Mouse (Mus musculus): Measurements from ENCODE around the gene Asgr1. TPM values are rescaled to one million over a fixed set of nuclear protein-coding genes. Genes with fewer than 3 reads are reported as not detected.
"Not testable (repeated sequence)": the region's sequence is repeated elsewhere in the genome, so short reads cannot be mapped to it uniquely, and the experiment has no call there.

Gene Asgr1
- 1 to 10 TPM; 2.2 to 3.8 TPM for total RNA-seq (2021)
- long read RNA-seq, experiment 1, partial matches to known transcripts: 1 of 1 reads
- long read RNA-seq, experiment 1, other reads (novel, unspliced or antisense): 0 of 1 reads
- long read RNA-seq, experiment 2, partial matches to known transcripts: 0 of 1 reads
- long read RNA-seq, experiment 2, other reads (novel, unspliced or antisense): 1 of 1 reads

GRCm38 (mm10) chr11:70053898-70054570 lies at the start of gene Asgr1:
TSS of gene Asgr1 (plus strand) at chr11:70054085.
- DNase-seq (ENCODE audit: low spot score in 2 of 2): no peak

GRCm38 (mm10) chr11:70005521-70005920 lies 48.4 kb upstream of the Asgr1 start:
- no peak for DNase-seq (ENCODE audit: low spot score in 2 of 2)

- peak in 1 of 2 experiments; percentile 1 for DNase-seq (ENCODE audit: low spot score in 2 of 2)
Measured at GRCm38 (mm10) chr11:70010033-70010432, 43.9 kb upstream of the Asgr1 start.

DNA sequence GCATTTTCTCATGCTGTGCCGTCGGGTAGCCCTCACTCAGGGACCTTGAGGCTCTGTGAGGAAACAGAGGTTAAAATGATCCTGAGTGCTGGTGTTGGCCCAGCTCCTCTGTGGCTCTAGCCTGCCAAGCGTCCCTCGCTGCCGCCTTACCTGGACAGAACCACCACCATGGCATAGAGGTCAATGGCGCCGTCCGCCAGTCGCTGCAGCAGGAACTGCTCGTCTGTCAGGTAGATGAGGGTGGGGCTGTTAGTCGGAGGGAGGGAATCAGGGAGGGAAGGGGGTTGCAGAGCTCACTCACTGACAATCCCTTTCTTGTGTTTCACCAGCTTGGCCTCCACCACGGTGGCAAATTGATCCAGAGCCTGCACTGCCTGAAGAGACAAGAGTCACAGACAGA lies 43.3 kb upstream of the Asgr1 start:
- peak in 1 of 2 experiments; percentile 3 for DNase-seq (ENCODE audit: low spot score in 2 of 2)

DNA sequence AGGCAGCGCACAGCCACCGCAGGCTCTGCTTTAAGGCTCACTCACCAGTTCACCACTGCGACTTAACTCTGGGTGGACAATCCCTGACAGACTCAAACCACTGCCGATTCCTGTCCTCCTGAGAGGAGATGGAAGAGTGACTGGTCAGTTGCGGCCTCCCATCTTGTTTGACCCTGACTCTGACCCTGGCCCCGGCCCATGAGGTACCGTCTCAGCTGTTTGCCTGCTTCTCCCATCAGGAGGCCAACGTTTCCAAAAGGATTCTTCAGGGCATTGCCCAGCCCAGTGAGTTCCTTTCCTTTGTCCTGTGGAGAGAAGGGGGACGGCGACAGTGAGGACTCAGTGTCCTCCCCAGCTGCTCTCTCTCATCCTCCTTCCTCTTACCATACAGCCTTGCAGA lies 42.9 kb upstream of the Asgr1 start:
- DNase-seq (ENCODE audit: low spot score in 2 of 2): peak in 1 of 2 experiments; percentile 1

DNA sequence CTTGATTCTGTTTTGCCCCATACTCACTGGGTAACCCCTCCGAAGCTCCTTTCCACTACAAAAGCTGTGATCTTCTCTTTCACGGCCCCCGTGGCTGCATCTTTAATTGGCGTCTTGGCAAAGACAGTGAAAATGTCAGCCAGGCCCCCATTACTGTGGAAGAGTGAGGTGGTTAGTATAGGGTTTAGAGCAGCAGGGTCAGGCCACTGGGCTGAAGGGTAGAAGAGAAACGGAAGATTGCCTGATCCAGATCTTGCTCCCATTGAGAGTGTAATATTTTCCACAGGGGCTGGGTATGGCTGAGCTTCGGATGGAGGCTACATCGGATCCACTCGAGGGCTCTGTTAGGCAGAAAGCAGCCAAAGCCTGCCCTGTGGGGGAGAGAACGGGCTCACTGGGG lies 41.0 kb upstream of the Asgr1 start:
- no peak for DNase-seq (ENCODE audit: low spot score in 2 of 2)

- no peak for DNase-seq (ENCODE audit: low spot score in 2 of 2)
Measured at GRCm38 (mm10) chr11:70013408-70013807, 40.5 kb upstream of the Asgr1 start.

- no peak for DNase-seq (ENCODE audit: low spot score in 2 of 2)
Measured at GRCm38 (mm10) chr11:70014051-70014450, 39.8 kb upstream of the Asgr1 start.

- DNase-seq (ENCODE audit: low spot score in 2 of 2): peak; percentile 83 to 90
Measured at GRCm38 (mm10) chr11:70014880-70015558, 38.9 kb upstream of the Asgr1 start, which contains the start of gene Acadvl. TSS of gene Acadvl (minus strand) at chr11:70015411.

- DNase-seq (ENCODE audit: low spot score in 2 of 2): no peak
Measured at GRCm38 (mm10) chr11:70015677-70016076, 38.2 kb upstream of the Asgr1 start.

DNA sequence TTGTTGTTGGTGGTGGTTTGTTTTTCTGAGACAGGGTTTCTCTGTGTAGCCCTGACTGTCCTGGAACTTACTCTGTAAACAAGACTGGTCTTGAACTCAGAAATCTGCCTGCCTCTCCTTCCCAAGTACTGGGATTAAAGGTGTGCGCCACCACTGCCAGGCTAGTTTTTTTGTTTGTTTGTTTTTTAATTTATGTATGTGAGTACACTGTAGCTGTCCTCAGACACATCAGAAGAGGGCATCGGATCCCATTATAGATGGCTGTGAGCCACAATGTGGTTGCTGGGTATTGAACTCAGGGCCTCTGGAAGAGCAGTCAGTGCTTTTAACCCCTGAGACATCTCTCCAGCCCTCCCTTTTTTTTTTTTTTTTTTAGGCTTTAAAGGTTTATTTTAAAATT lies 37.7 kb upstream of the Asgr1 start:
- not testable (repeated sequence) for DNase-seq (ENCODE audit: low spot score in 2 of 2)

DNA sequence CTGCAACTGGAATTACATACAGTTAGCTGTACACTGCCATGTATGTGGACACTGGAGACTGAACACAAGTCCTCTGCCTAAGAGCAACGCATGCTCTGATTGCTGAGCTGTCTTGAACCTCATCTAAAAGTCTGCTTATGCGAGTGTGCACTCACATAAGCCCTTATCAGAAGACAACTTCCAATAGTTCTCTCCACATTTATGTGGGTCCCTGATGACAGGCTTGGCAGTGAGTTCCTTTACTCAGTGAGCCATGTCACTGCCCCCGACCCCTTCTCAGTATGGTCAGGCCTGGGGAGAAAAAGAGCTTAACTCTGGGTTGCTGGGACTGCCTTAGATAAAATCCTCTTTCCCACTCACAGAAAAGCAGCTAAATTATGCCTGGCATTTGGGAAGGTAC lies 37.2 kb upstream of the Asgr1 start, which contains the start of gene Dlg4:
Gene Dlg4 (plus strand): TSS at position 274 of the 400 bp plus-strand sequence.
- DNase-seq (ENCODE audit: low spot score in 2 of 2): no peak

DNA sequence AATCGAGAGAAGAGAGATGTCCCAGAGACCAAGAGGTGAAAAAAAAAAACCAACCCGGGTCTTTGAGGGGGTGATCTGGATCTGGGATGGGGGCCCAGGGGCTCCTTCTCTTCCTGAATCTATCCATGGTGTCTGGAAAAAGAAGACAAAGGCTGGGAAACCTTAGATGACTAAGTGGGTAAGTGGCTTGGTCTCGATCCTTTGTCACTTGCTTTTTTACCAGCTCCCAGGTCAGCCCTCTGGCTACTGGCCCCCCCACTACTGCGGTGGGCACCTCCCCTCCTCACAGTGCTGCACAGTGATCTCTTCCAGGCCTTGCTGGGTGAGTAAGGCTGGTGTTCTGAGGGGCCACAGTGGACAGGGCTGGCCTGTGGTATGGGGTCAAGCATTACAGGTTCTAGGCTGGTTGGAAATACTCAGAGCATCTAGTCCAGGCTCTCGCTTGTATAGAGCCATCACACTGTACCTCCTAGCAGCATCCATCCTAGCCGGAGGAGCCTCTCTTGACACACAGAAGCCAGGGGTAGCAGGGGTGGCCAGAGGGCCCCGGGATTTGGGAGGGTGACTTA lies 36.6 kb upstream of the Asgr1 start:
- DNase-seq (ENCODE audit: low spot score in 2 of 2): no peak

DNA sequence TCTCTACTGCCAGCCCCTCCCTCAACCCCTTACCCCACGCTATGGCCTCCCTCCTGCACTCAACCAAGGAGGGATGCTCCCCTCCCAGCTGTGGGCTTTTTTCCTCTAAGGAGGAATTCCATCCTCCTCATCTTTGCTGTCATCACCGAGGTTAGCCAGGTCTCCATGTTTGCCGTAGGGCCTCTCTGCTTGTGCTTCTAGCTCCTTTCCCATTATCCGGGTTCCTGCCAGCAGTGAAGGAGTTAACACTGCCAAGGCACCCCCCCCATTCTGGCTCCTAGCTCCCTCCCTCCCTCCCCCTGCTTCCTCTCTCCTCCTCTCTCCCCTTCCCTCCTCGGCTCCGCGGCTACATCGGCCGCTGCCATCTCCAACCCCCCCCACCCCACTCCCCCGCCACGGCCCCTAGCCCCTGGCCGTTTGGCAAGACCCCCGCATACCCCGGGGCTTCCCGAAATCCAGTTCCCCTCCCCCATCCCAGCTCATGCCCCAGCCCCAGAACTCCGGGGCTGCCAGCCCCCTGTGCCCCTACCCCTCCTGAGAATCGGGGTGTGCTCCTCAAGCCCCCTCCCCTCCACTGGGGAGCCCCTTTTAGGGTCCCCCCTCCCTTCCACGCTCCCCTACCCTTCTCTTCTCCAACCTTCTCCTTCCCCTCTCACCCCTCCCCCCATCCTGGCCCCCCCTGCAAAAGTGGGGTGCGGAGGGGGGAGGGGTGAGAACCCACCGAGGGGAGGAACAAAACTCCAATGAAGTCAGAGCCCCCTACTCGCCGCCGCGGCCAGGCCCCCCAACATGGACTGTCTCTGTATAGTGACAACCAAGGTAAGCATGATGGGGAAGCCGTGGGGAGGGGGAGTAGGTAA lies 35.5 kb upstream of the Asgr1 start:
- DNase-seq (ENCODE audit: low spot score in 2 of 2): peak; percentile 71 to 73

GRCm38 (mm10) chr11:70019495-70020021 lies 34.3 kb upstream of the Asgr1 start:
- DNase-seq (ENCODE audit: low spot score in 2 of 2): no peak

DNA sequence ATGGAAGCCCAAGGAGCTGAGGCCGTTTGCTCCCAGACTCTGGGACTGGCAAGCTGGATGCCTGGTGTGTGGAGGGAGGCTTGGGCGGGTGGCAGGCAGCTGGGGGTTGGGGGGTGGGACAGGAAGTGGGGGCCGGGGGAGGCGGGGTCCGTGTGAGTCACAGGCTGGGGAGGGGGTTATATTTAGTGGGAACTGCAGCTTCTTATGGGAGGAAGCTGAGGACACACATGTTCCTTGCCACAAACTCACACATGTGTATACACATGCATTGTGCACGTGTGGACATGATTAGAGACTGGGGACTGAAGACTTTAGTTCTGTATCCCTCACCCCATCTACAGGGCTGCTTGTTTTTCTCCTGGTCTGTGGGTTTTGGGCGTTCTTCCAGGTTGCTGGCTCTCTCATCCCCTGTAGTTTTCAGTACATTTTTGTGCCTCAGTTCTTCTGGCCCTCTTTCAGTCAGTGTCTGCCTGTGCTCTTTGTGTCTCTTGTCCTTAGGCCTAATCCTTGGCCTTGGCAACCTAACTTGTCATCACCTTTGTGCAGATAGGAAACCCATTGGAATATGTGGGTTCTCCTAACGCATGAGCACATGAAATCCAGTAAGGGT lies 33.8 kb upstream of the Asgr1 start:
- DNase-seq (ENCODE audit: low spot score in 2 of 2): peak in 1 of 2 experiments; percentile 44

- DNase-seq (ENCODE audit: low spot score in 2 of 2): peak; percentile 69 to 74
Measured at GRCm38 (mm10) chr11:70020731-70021263, 33.1 kb upstream of the Asgr1 start.

GRCm38 (mm10) chr11:70021264-70022132 lies 32.4 kb upstream of the Asgr1 start:
- peak; percentile 94 to 95 for DNase-seq (ENCODE audit: low spot score in 2 of 2)
